Mouse (Mus musculus) liver, postnatal 0 days (tissue): ENCODE results near the gene Tyrobp. TPM values are rescaled to one million over a fixed set of nuclear protein-coding genes. Genes with fewer than 3 reads are reported as not detected.

Experiments used
- ATAC-seq: fragments of 200-750 bp; cut with Nextera tagmentation; 2 replicates; pipeline ENCODE4 v1.8.0; 2017; ENCODE audit warnings: mild to moderate bottlenecking, moderate library complexity
- DNase-seq: peaks from one replicate; pipeline ENCODE4 v3.0.0-alpha.2; 2016
- H3K27ac ChIP-seq: fragments of 300-500 bp; sonication (generic); 2 replicates; pipeline ENCODE4 v1.5.1; 2014; ENCODE audit warnings: antibody characterized with exemption, moderate library complexity, mild to moderate bottlenecking, low read depth
- H3K27me3 ChIP-seq: fragments of 300-500 bp; sonication (generic); 2 replicates; pipeline ENCODE4 v1.6.1; 2014; ENCODE audit warnings: low read length, control low read depth, mixed read lengths; ENCODE audit not compliant: insufficient read depth
- H3K36me3 ChIP-seq: fragments of 300-500 bp; sonication (generic); replicated peaks from 2 replicates; pipeline ENCODE4 v1.6.1; 2014; ENCODE audit warnings: mild to moderate bottlenecking, control low read depth, low read length, moderate library complexity, mixed read lengths; ENCODE audit not compliant: insufficient read depth
- H3K4me1 ChIP-seq: fragments of 300-500 bp; sonication (generic); 2 replicates; pipeline ENCODE4 v1.6.1; 2014; ENCODE audit warnings: antibody characterized with exemption, mild to moderate bottlenecking, control low read depth; ENCODE audit not compliant: insufficient read depth
- H3K4me2 ChIP-seq: fragments of 300-500 bp; sonication (generic); 2 replicates; pipeline ENCODE4 v1.6.1; 2014; ENCODE audit warnings: low read depth, mild to moderate bottlenecking, low read length, moderate library complexity, mixed read lengths
- H3K4me3 ChIP-seq: fragments of 300-500 bp; sonication (generic); 2 replicates; pipeline ENCODE4 v1.5.1; 2014; ENCODE audit warnings: low read depth, low read length
- H3K9ac ChIP-seq: fragments of 300-500 bp; sonication (generic); replicated peaks from 2 replicates; pipeline ENCODE4 v1.6.1; 2014; ENCODE audit warnings: mild to moderate bottlenecking, moderate library complexity
- H3K9me3 ChIP-seq: fragments of 300-500 bp; sonication (generic); 2 replicates; pipeline ENCODE4 v1.6.1; 2016; ENCODE audit warnings: mild to moderate bottlenecking, control low read depth, low read length, mixed read lengths
- CTCF ChIP-seq: sonication (generic); IDR thresholded peaks from 2 replicates; pipeline ENCODE4 v1.5.1; 2016; ENCODE audit warnings: antibody characterized with exemption, low read depth
- EP300 ChIP-seq: IDR thresholded peaks from 2 replicates; pipeline ENCODE4 v1.6.1; 2016; ENCODE audit warnings: antibody characterized with exemption, low read depth, mild to moderate bottlenecking
- WGBS: fragments of 180-500 bp; shearing (Covaris S2); extraction: QIAGEN DNeasy Blood & Tissue Kit; methylation state at CpG from one replicate; pipeline ENCODE4 v1.1.7; 2014; ENCODE audit not compliant: insufficient replicate concordance; 5-methylcytosine and 5-hydroxymethylcytosine counted together
- polyA plus RNA-seq: library from polyadenylated mRNA; unstranded; fragments of >200 nt; fragmentation: Nextera tagmentation; extraction: Ambion mirVana; gene quantifications from 2 replicates; pipeline ENCODE4 v1.2.1, GENCODE M21; 2015

Gene Tyrobp
- polyA plus RNA-seq, 1 experiment from 2014 or later, result 231 TPM

- no peak overlapping the region for H3K4me2 ChIP-seq
- H3K4me3 ChIP-seq, result no peak overlapping the region
- no peaks in the 10 kb centered on the region for H3K36me3 ChIP-seq
- no peak overlapping the region for H3K9ac ChIP-seq
- peak; percentile 73 for DNase-seq
- no peaks in the 10 kb centered on the region for H3K9me3 ChIP-seq
- TF ChIP-seq EP300 (no peak), CTCF (no peak)
- H3K27me3 ChIP-seq, result no peaks in the 10 kb centered on the region
- no peak overlapping the region for H3K27ac ChIP-seq
- 0 out of 2 replicates have a peak, but pooled peaks have one; percentile 36 for ATAC-seq
- no peaks in the 10 kb centered on the region for H3K4me1 ChIP-seq
- WGBS, result 2% methylated on average over 9 of the region's 10 CpGs
Observed at GRCm38 (mm10) chr7:30434238-30434637, 20.7 kb downstream of the Tyrobp start.

- H3K9ac ChIP-seq, result no peak overlapping the region
- H3K36me3 ChIP-seq, result no peaks in the 10 kb centered on the region
- no peak overlapping the region for H3K4me3 ChIP-seq
- TF ChIP-seq CTCF (no peak), EP300 (no peak)
- H3K4me2 ChIP-seq, result no peak overlapping the region
- H3K4me1 ChIP-seq, result no peaks in the 10 kb centered on the region
- no peak for DNase-seq
- WGBS, result 59% methylated on average over 10 of the region's 10 CpGs
- ATAC-seq, result no peak
- no peaks in the 10 kb centered on the region for H3K9me3 ChIP-seq
- no peaks in the 10 kb centered on the region for H3K27me3 ChIP-seq
- no peak overlapping the region for H3K27ac ChIP-seq
Observed at GRCm38 (mm10) chr7:30434701-30435100, 21.1 kb downstream of the Tyrobp start.

- Histone ChIP-seq H3K4me3 (no peak overlapping the region), H3K4me2 (no peak overlapping the region), H3K36me3 (no peaks in the 10 kb centered on the region), H3K9ac (no peak overlapping the region), H3K4me1 (no peaks in the 10 kb centered on the region), H3K9me3 (no peaks in the 10 kb centered on the region), H3K27ac (no peak overlapping the region), H3K27me3 (no peaks in the 10 kb centered on the region)
- no peak for DNase-seq
- WGBS, result 47% methylated on average over 9 of the region's 9 CpGs
- TF ChIP-seq EP300 (no peak), CTCF (no peak)
- ATAC-seq, result no peak
Observed at GRCm38 (mm10) chr7:30435156-30435555, 21.6 kb downstream of the Tyrobp start.

- Histone ChIP-seq H3K9me3 (no peaks in the 10 kb centered on the region), H3K36me3 (no peaks in the 10 kb centered on the region), H3K27ac (no peak overlapping the region), H3K4me2 (no peak overlapping the region), H3K4me3 (no peak overlapping the region), H3K27me3 (no peaks in the 10 kb centered on the region), H3K9ac (no peak overlapping the region), H3K4me1 (no peaks in the 10 kb centered on the region)
- ATAC-seq (no peak), DNase-seq (no peak)
- WGBS, result 22% methylated on average over 10 of the region's 10 CpGs
- TF ChIP-seq CTCF, result no peak
- no peak for TF ChIP-seq EP300
Observed at GRCm38 (mm10) chr7:30436879-30437278, 23.3 kb downstream of the Tyrobp start.

GRCm38 (mm10) chr7:30439734-30440133, 26.2 kb downstream of the Tyrobp start:
- Histone ChIP-seq H3K27me3 (peaks cover 16% of the 10 kb centered on the region), H3K27ac (no peak overlapping the region), H3K4me1 (peaks cover 7% of the 10 kb centered on the region), H3K4me3 (no peak overlapping the region), H3K9ac (no peak overlapping the region), H3K36me3 (no peaks in the 10 kb centered on the region), H3K4me2 (no peak overlapping the region), H3K9me3 (no peaks in the 10 kb centered on the region)
- 73% methylated on average over 13 of the region's 13 CpGs for WGBS
- DNase-seq, result no peak
- no peak for ATAC-seq
- TF ChIP-seq EP300 (no peak), CTCF (no peak)

GRCm38 (mm10) chr7:30440697-30441096, 27.1 kb downstream of the Tyrobp start:
- no peak overlapping the region for H3K4me2 ChIP-seq
- H3K27ac ChIP-seq, result no peak overlapping the region
- peaks cover 12% of the 10 kb centered on the region for H3K4me1 ChIP-seq
- TF ChIP-seq EP300 (no peak), CTCF (peak; percentile 87)
- peaks cover 26% of the 10 kb centered on the region for H3K27me3 ChIP-seq
- peak; percentile 58 for ATAC-seq
- H3K9me3 ChIP-seq, result no peaks in the 10 kb centered on the region
- H3K9ac ChIP-seq, result no peak overlapping the region
- 30% methylated on average over 4 of the region's 5 CpGs for WGBS
- no peak overlapping the region for H3K4me3 ChIP-seq
- H3K36me3 ChIP-seq, result no peaks in the 10 kb centered on the region
- peak; percentile 77 for DNase-seq

GRCm38 (mm10) chr7:30443696-30444095, 30.1 kb downstream of the Tyrobp start:
- H3K36me3 ChIP-seq, result no peaks in the 10 kb centered on the region
- H3K9me3 ChIP-seq, result no peaks in the 10 kb centered on the region
- H3K4me3 ChIP-seq, result no peak overlapping the region
- 21% methylated on average over 9 of the region's 9 CpGs for WGBS
- peaks cover 28% of the 10 kb centered on the region for H3K27me3 ChIP-seq
- no peak overlapping the region for H3K9ac ChIP-seq
- peaks cover 12% of the 10 kb centered on the region for H3K4me1 ChIP-seq
- H3K27ac ChIP-seq, result no peak overlapping the region
- DNase-seq (no peak), ATAC-seq (no peak; the same call in 1 of the 2 replicates)
- TF ChIP-seq EP300 (no peak), CTCF (no peak)
- H3K4me2 ChIP-seq, result 0 out of 2 replicates have a peak overlapping the region, but pooled peaks have one; percentile 27
